Mouse (Mus musculus) frontal cortex, adult (tissue): Measurements from ENCODE around the gene Gpc1.
A peak's percentile ranks its signal among the peaks of the same experiment; 100 is the strongest.

Source experiments
- ATAC-seq: cut with Nextera tagmentation; 2 replicates; pipeline ENCODE4 v1.9.2; 2017; ENCODE audit warnings: mild to moderate bottlenecking, moderate library complexity, mixed read lengths; ENCODE audit not compliant: low TSS enrichment

The Gpc1 gene

GRCm38 (mm10) chr1:92879266-92879665 lies 47.8 kb downstream of the Gpc1 start:
- ATAC-seq, result peak; percentile 66

GRCm38 (mm10) chr1:92880101-92880500 lies 48.7 kb downstream of the Gpc1 start:
- no peak for ATAC-seq

DNA sequence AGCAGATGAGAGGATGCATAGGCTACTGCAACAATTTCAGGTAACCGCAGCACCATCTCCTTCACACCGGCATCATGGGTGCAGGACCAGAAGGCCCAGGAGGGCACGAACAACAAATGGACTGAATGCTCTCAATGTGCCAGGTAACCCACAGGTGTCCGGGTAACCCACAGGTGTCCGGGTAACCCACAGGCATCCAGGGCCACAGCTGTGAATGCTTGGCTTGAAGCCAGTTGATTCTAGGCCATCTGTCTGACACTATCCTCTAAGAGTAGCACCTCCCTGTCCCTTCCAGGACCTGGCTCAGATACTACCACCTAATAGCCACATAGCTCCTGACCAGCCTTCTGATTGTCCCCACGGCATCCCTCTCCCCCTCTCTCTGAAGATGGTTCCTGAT lies 50.5 kb downstream of the Gpc1 start:
- ATAC-seq, result no peak

- no peak for ATAC-seq
These were observed 57.6 kb downstream of the Gpc1 start for GRCm38 (mm10) chr1:92888901-92889655.

DNA sequence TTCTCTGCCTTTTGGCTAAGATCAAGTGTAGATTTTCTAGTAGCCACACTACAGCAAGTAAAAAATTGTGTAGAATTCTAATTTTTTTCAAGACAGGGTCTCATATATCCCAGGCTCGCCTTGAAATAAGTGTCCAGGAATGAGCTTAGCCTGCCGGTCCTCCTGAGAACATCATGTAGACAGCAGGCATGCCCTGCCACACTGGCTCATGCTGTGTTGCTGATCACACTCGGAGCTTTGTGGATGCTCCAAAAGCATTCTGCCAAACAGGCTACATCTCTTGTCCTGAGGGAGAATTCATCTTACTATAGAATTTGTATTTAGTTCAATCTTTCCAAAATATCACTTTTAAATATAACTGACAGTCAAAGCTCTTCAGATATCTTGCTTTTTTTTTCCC lies 61.3 kb downstream of the Gpc1 start:
- ATAC-seq, result no peak

DNA sequence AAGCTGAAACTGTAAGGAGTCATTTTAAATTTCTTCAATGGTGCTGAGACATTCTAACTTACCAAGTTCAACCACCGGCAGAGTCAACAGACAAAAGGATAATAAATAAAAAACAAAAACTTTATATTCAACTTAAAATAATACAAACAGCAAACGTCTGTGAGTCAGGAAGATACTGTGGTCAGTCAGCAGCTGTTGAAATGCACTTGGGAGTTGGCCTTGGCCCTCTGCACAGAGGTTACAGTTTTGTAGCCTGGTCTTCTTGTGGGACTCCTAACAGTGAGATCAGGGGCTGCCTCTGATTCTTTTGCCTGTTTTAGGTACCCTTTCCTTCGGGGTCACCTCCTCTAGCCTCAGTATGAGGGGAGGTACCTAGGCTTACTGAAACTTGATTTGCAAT lies 62.5 kb downstream of the Gpc1 start:
- no peak for ATAC-seq

DNA sequence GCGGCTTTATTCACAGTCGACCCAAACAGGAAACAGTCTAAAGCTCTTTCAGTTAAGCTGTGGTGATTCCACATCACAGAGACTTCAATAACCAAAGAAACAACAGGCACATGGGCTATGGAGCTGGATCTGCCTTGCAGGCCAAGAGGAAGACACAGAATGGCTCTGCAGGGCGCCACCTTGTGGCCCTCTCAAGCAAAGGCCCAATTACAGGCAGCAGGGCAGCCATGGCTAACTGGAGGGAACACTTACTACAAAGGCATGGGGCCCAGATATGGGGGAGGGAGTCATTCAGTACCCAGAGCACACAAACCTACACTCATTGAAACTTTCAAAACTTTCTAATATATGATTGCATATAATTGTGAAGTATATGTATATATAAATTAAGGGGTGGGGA lies 63.6 kb downstream of the Gpc1 start:
- ATAC-seq, result peak; percentile 97

DNA sequence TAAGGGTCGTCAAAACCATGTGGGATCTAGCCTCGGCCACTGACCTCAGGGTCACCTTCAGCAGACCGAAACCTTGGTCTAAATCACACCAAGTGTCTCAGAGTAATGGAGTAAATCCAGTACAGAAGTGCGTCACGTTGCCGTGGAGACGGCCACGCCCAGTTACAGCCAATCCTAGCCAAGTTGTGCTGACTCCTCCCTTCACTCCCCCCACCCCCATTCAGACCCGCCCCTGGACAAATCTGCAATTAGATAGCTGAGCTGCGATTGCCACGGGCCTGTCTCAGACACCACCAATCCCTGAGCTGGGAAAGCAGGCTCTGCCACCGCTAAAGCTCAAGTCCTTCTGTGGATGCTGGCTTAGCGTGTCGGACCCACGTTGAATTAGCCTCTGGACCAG lies 71.3 kb downstream of the Gpc1 start, which contains the start of gene Ankmy1:
Ankmy1 (minus strand) TSS at position 121 of the 400 bp plus-strand sequence.
- ATAC-seq, result peak; percentile 5; the same call in 1 of the 2 replicates

- ATAC-seq, result no peak
These were observed 72.2 kb downstream of the Gpc1 start for GRCm38 (mm10) chr1:92903627-92904026.

DNA sequence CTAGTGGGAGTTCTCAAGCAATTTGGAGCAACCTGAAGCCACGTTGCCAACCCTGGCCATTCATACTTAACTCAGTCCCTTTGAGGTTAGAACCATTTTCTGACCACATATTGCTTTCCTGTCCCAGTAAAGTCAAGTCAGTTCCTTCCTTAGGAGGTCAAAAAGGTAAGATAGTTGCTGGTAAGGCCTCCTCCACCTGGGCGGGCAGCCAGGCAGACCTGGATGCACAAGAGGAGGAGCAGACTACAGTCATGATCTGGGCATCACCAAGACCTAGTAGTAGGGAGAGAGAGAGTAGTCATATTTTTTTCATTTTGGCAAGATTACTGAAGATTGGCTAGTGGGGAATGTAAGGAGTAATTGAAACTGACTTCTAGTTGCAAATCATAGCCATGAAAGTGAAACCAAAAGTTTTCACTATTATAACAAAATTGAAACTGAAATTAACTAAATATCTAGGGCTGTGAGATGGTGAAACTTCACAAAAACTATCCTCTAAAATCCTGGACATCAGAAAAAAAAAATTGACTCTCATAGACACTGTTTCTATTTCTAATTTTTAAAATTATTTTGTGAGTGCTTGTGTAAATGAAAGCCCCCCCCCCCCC lies 74.4 kb downstream of the Gpc1 start:
- ATAC-seq, result no peak

DNA sequence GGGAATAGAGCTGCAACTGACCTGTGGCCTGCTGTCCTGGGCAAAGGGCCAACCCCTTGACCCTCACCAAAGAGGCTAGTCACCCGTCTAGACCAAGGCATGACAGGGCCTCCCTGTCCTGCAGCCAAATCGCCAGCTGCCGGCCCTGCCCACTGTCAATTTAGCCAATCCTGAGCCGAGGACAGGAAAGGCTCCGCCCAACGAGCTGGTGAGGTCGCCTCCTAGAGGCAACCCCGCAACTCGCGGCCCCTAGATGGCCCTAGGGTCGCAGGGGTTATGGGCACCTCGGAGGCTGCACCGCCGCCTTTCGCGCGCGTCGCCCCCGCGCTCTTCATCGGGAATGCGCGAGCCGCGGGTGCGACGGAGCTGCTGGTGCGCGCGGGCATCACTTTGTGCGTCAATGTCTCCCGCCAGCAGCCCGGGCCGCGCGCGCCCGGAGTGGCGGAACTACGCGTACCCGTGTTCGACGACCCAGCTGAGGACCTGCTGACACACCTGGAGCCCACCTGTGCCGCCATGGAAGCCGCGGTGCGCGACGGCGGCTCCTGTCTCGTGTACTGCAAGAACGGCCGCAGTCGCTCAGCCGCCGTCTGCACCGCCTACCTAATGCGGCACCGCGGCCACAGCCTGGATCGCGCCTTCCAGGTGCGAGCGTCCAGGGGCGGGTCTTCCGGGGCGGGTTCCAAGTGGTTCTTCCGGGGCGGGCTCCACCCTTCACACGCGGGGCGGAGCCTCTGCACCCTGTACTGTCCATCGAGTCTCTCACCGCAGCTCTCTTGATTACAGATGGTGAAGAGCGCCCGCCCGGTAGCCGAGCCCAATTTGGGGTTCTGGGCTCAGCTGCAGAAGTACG lies 75.6 kb downstream of the Gpc1 start, which contains the start of gene Dusp28:
Dusp28 (plus strand) TSS at position 203 of the 853 bp plus-strand sequence.
- ATAC-seq, result peak; percentile 53

DNA sequence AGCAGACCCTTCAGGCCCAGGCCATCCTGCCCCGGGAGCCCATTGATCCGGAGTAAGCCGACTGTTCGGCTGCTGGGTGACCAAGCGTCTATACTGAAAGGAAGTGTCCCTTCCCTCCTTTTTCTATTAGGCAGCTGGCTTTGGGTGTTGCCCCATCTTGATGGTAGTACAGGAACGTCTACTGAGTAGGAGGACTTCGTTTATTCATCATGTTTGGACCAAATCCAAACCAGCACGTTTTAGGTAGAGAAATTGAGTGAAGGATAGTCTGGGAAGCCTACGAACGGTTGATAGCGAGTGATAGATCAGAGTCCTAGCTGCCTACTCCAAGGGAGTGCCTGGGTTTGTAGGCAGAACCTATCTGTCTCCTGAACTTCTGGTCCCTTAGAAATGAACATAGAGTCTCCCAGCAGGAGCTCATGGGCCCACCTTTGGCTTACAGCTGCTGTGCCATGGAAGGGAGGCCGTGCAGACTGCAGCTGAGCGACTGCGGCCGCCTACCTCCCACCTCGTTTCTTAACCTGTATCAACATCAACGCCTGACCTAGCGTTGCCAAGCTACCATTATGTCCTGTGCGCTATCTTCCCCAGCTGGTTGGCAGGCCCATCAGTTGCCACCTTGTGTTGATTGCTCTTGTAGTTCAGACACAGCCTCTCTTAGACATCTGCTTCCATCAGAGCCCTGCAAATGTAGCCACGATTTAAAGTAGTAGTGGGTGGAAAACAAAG lies 76.4 kb downstream of the Gpc1 start:
- no peak for ATAC-seq

DNA sequence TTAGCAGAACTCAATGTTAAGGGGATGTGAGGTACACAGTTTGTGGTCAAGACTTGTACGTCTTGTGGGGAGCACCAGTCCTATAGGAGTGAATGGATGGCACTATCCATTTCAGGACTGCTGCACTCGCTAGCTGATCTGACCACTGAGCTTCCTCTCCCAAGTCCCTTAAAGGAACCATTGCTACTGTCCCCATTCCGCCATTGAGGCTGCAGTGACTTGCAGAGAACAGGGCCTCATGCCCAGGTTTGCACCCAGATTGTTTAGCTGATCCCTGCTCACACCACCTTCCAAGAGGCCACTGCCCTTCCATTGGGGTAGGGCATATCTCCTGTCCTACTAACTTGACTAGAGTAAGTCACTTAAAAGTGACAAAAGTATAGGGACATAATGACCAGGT lies 77.2 kb downstream of the Gpc1 start:
- ATAC-seq, result no peak

- ATAC-seq, result no peak
These were observed 77.6 kb downstream of the Gpc1 start for GRCm38 (mm10) chr1:92909068-92909467.
